Mouse (Mus musculus): ENCODE results near the gene Cfap157.

DNA sequence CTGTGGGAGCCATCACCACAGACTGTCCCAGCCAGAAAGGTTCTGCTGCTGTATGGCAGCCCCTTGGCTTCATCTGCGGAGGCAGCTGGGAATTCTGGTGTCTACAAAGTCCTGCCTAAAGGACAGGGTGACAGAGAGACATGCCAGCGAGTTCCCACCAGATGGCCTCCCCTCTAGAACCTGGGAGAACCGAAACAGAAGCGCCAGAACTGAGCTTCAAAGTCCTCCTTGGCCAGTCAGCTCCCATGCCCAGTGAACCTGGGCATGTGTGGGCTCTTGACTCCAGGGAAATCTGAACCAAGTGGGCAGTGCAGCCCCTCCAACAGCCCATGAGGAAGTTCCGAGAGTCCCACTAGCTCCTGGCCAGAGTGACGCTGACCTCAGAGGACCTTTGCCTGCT is 38.4 kb upstream of the Cfap157 start:
- no peak for TF ChIP-seq POLR2A (IDR thresholded peaks at IDR 0.05; ENCODE audit: borderline replicate concordance, low read depth, low read length)
- no peak for TF ChIP-seq CTCF (IDR thresholded peaks at IDR 0.05; ENCODE audit: low read depth, low read length)

Data from bone marrow macrophage, adult 2 months (primary cell).